Mouse (Mus musculus) layer of hippocampus, adult 9-10 months (tissue): ENCODE data around the gene Slc34a3.

Experiments used
- DNase-seq: peaks from one replicate; pipeline ENCODE4 v3.0.0; 2022; ENCODE audit warnings: low spot score

Gene Slc34a3

GRCm38 (mm10) chr2:25224766-25225752, 9.1 kb downstream of the Slc34a3 start:
- peak; percentile 100 for DNase-seq

GRCm38 (mm10) chr2:25224492-25224765, 9.7 kb downstream of the Slc34a3 start, which contains the start of gene Tubb4b:
Gene Tubb4b (minus strand): TSS chr2:25224702.
- DNase-seq, result no peak

DNA sequence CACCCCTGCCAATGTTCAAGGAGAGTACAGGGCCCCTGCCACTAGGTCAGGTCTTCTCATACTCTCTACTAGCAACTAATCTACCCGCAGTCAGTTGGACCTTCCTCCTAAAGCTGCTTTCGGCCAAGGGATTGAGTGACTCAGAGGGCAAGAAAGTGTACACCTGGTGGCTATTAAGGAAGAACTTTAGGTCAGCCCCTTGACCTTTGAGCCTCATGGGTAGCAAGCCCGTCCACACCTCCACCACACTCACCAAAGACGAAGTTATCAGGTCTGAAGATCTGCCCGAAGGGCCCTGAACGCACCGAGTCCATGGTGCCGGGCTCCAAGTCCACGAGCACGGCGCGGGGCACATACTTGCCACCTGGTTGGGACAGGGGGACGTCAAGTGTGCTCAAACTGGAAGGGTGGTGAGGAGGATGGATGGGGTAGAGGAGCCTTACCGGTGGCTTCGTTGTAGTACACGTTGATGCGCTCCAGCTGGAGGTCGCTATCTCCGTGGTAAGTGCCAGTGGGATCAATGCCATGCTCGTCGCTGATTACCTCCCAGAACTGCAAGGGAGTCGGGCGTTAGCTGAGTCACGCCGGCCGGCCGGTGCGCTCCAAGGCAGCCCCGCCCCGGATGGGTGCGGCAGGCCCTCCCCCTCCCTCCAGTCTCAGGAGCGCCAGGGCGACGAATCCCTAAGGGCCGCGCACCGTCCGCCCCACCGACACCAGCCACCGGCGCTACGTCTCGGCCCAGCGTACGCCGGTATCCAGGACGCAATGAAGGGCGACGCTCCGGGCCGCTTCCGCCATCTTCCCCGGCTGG, 10.3 kb downstream of the Slc34a3 start:
- no peak for DNase-seq

- no peak for DNase-seq
Observed at GRCm38 (mm10) chr2:25221331-25221772, 12.8 kb downstream of the Slc34a3 start.

GRCm38 (mm10) chr2:25218445-25218844, 15.7 kb downstream of the Slc34a3 start, which contains the start of gene Fam166a:
Gene Fam166a (plus strand): TSS chr2:25218745.
- no peak for DNase-seq

DNA sequence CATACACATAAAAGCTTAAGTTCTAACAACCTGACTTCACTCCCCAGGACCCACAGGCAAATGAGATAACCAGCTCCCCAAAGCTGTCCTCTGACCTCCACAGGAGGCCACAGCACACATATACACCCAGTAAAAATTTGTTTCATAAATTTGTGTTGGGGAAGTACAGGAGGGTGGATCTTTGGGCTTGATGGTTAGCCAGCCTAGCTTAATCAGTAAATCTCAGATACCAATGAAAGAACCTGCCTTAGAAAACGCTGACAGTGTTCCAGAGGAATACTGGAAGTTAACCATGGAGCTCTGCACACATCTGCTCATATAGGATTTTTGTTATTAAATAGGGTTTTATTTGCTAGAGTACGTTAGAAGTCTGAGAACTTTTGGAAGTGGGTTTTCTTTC, 16.5 kb downstream of the Slc34a3 start:
- DNase-seq, result no peak

DNA sequence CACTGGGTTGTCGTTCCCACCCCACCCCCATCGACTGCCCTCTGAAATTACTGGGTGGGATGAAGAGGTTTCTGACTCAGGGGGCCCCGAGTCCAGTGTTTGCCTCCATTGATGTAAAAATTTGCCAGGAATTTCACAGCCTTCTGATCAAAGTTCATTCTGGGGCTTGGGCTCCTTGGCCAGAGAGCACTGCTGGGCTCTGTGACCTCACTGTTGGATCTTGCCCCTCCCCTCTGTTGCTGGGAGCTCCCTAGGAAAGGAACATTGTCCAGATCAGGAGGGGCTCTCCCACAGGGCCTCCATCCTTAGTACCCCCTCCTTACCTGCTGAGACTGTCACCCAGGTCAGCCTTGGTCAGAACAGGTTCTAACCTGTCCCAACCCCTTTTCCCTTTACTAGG, 19.7 kb downstream of the Slc34a3 start, which contains the start of gene Stpg3:
Stpg3 (minus strand) TSS at position 194 of the 400 bp plus-strand sequence.
- DNase-seq, result no peak

- DNase-seq, result no peak
Observed at GRCm38 (mm10) chr2:25213266-25213865, 20.8 kb downstream of the Slc34a3 start.

GRCm38 (mm10) chr2:25211121-25211670, 23.0 kb downstream of the Slc34a3 start, which contains the start of gene Nelfb:
Gene Nelfb (minus strand): TSS chr2:25211489.
- DNase-seq, result peak; percentile 51

DNA sequence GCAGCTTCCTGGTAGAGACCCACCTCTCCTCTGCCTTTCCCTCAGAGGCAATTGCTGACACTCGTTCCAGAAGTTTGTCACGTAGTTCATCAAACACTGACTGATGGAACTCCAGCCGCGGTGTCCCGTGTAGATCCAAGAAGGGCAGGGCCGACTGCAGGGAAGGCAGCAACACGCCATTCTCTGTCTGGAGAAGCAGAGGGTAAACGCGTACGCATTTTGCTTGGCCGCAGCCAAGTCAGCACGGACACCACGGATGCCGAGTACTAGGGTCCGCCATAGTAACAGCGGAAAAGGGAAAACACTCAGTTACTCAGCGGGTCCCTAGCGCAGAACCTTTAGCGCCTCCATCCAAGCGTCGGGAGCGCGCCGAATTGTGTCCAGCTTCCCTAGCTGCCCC, 23.5 kb downstream of the Slc34a3 start:
- DNase-seq, result no peak

GRCm38 (mm10) chr2:25207593-25207992, 26.6 kb downstream of the Slc34a3 start:
- DNase-seq, result no peak

- DNase-seq, result no peak
Observed at GRCm38 (mm10) chr2:25203631-25204214, 30.4 kb downstream of the Slc34a3 start.

DNA sequence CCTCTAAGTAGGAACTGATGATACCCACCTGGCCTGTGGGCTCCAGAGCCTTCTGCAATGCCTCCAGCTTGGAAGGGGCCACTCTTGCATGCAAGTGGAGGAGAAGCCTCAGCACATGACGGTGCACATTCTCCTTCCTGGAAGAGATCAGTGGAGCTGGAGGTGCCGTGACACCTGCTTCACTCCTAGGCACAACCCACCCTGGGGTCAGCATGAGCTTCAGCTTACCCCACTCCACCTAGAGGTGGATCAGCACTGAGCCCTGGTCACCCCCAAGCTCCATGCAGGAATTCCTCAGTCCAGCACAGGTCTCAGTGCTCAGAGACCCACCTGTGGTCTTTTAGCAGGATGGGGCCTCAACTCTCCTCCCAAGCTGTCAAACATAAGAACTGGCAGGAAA, 33.5 kb downstream of the Slc34a3 start:
- no peak for DNase-seq

DNA sequence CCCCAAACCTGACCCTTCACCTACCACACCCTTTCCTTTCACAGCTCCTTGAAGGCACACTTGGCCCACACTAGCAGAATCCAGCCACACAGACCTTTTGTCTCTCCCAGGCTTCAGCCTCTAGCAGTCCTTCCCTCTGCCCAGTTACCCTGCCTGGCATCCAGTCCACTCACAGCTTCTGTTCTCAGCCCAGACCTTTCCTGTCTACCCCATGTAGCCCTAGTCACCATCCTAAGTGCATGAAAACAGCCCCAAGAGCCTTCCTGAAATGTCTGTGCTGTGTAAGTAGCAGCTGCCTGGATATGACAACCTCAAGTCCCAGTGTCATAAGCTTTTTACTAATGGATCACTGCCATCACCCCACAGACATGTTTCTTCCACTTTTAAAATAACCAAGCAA, 36.2 kb downstream of the Slc34a3 start:
- no peak for DNase-seq

- DNase-seq, result no peak
Observed at GRCm38 (mm10) chr2:25197191-25197590, 37.0 kb downstream of the Slc34a3 start.

- no peak for DNase-seq
Observed at GRCm38 (mm10) chr2:25196172-25196954, 37.8 kb downstream of the Slc34a3 start, which contains the start of gene Tor4a. Gene Tor4a (minus strand): TSS chr2:25196886.

DNA sequence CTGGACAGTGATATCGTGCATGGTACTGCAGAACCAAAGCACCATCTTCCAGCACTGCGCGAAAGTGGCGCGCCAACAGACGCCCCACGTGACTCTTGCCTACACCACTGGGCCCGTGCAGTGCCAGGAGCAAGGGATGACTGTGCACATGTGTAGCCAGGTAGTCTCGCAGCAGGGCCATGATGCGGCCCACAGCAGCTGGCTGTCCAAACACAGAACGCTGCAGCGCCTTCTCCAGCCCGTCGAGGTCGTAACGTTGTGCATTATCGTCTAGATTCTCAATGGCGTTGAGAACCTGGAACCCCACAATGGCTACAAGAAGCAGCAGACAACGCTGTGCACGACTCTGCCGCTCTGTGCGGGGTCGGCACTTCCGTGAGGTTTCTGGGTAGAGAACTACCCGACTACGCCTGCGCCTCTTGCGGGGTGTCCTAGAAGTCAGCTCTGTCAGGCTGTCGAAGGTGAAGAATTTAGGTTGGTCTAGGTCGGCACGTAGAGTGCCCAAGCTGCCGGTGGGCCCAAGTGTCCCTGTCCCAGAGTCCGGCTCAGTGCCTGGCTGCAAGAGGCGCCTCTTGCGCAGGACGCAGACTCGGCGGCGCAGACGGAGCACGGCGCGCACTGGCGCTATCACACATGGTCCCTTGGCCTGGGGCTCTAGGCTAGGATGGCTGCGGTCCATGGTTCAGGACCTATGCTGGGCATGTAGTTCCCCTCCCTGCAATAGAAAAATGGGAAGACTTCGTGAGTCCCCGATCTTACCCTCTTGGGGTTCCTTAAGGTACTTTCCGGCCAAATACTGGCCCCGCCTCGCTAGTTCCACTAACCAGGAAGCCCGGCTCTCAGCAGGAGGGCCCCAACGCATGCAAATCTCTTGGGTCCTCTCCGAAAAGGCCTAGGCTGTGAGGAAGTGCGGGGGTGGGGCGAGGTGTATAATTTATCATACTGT, 38.7 kb downstream of the Slc34a3 start:
- no peak for DNase-seq

DNA sequence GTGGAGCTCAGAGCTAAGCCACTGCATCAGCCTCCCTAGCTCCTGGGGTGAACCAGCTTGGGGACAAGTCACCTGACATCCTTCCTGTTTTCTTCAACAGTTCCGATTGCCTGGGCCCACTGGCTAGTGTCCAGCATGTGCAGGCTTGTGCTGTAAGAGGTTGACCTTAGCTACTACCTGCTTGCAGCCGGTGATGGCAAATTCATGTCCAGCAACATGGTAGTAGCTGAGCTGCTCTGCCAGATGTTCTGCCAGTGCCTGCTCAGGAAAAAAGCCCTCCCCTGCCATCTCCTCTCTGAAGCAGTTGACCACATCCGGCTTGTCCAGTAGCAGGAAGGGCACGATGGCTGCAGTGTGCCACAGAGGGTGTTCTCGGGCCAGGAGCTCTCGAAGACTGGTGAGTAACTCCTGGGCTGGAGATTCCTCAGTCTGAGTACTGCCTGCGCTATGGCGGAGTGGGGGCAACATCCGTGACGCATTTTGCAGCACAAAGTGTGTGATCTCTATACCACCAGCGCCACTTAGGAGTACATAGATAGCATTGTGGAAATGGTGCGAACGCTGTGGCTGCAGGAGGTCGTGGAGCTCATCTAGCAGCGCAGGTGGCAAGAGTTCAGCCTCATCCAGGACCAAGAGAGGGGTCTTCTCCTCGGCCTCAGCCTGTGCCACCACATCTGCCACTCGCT, 39.5 kb downstream of the Slc34a3 start:
- no peak for DNase-seq

DNA sequence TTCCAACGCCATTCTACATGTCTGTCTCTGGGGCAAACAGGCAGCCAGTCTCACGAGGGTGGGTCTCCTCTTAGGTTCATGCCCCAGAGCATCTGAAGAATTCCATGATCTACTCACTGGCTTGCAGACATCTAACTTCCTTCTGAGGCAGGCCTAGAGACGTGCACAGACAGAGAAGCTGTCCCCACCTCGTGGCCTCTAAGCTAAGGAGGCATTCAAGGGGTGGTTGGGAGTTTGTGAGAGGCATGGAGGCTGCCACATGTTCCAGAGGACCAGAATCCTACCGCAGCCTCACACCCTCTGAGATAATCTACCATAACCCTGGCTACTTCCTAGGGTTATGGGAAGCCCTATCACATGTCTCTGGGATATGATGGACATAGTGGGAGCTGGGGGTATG, 40.2 kb downstream of the Slc34a3 start:
- no peak for DNase-seq
